Mouse (Mus musculus): ENCODE results near the gene Dstn.

DNA sequence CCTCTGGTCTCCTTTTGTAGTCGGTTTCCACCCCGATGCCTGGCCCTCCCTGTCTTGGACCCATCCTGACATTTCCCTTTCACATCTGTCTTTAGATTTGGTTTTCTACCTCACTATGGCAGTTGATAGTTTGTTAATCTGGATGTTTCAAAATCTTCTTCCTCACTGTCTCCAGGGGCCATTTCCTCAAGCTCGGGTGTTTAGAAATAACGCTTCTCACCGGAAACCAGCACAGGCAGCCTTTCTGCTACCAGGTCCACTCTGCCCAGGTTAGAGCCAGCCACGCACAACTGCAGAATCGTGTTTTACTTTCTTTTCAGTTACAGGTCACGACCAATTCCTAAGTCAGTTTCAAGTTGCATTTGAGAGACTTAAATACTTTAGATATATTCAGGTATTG is 19.3 kb downstream of the Dstn start:
- TF ChIP-seq CTCF (IDR thresholded peaks at IDR 0.05; ENCODE audit: insufficient read depth, low read depth, low read length): no peak
- TF ChIP-seq POLR2A (IDR thresholded peaks at IDR 0.05; ENCODE audit: insufficient read depth, low read depth, low read length): no peak

Data from olfactory bulb, adult 2 months (tissue).